Mouse (Mus musculus) activated CD4-positive, CD25-positive, alpha-beta regulatory T cell, adult 4 months (primary cell): ENCODE data around the gene Scgb1b24. TPM values are rescaled to one million over a fixed set of nuclear protein-coding genes. Genes with fewer than 3 reads are reported as not detected.

Experiments
- ATAC-seq: one replicate; pipeline ENCODE4 v1.8.0; 2017
- polyA plus RNA-seq, 2 experiments: library from polyadenylated mRNA; unstranded; fragments of 100-300 nt; shearing (Covaris generic); gene quantifications; one replicate each; pipeline ENCODE4 v1.2.1; 2017

Gene Scgb1b24
- polyA plus RNA-seq, result not detected

DNA sequence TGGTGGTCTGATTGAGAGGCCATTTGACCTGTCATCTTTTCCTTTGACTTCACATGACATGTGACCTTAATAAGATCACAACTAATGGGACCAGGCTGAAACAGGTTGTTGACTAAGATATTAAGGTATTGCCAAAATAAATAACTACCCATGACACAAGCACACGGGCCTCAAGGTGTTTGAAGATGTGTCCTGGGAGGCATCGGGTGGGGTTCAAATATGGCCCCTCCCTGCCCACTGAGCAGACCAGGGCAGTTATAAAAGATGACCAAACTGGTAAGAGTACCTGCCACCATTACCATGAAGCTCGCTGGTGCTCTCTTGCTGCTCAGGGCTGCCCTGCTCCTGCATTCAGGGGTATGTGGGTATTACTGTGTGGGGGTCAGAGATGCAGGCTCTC is at the start of gene Scgb1b24:
Gene Scgb1b24, plus strand, starts transcription at position 301 of the 400 bp plus-strand sequence.
- ATAC-seq, result no peak

DNA sequence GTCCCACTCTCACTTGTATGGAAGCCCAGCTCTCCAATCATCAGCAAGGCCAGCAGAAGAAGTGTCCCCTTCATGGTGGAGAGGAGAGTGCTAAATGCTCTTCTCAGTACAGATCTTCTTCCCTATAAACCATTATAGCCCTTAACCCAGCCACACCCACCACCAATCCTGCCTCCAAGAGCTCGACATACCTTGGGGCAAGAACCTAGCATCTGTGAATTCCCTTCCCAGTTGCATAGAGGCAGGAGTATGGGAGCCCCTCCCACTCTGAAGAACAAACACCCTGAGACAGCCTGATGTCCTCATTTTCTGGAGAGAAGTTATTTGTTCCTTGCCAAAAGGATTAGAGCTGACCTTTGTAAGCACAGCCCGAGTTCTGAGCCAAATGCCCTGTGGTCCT is 4.4 kb upstream of the Scgb1b24 start, which contains the start of gene Scgb2b24:
Gene Scgb2b24, minus strand, starts transcription at position 101 of the 400 bp plus-strand sequence.
- ATAC-seq, result no peak

Other genes starting within 250 kb of the Scgb1b24 start
- gene Scgb2b21, start 223.3 kb upstream of the Scgb1b24 start, polyA plus RNA-seq, result not detected
- not detected for gene Scgb2b24, start 4.5 kb upstream of the Scgb1b24 start, polyA plus RNA-seq
- gene Scgb2b26, start 201.2 kb downstream of the Scgb1b24 start, polyA plus RNA-seq, result not detected